8 mouse cellular contexts compared by ENCODE assay signal in the genomic region with DNA sequence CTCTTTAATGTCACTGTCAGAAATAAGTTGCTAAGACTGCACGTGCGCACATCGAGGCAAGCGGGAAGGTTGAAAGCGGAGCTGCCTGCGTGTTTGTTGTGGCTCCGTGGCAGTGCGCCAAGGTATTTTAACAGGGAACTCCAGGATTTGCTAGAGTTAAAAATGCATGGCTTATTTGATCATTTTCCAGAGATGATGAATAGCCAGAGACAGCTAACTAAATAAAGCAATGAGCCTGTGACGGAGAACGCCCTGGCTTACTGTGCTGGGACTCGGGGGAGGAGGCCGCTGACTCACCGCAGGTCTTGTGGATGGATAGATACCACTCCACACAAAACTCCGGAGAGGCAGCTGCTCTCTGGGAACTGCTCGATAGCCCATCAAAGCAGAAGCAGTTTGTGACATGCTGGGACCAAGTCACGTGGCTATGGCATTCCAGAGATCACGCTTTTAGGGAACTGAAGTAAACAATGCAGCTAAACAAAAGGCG. TPM values are rescaled to one million over a fixed set of nuclear protein-coding genes. Genes with fewer than 3 reads are reported as not detected.
DNase-seq lines count a peak whose midpoint lies in the region; ATAC-seq and TF ChIP-seq lines count a peak whose summit lies in the region.

No protein-coding gene starts in this region.

- H3K4me2 ChIP-seq in liver, embryonic 11.5 days: no peak overlapping the region
- peak overlapping the region; percentile 39 for H3K4me2 ChIP-seq in forebrain, postnatal 0 days (ENCODE audit: low read depth)

- H3K27ac ChIP-seq in liver, embryonic 11.5 days (ENCODE audit: low read depth, low read length): no peak overlapping the region
- no peak overlapping the region for H3K27ac ChIP-seq in forebrain, postnatal 0 days (ENCODE audit: low read depth, low read length)

- no peak overlapping the region for H3K4me3 ChIP-seq in liver, embryonic 11.5 days (ENCODE audit: low read depth, low read length)
- 0 out of 2 replicates have a peak overlapping the region, but pooled peaks have one; percentile 1 for H3K4me3 ChIP-seq in forebrain, postnatal 0 days (ENCODE audit: low read depth, low read length)

- WGBS in liver, embryonic 11.5 days: 47% methylated on average over 18 of the region's 18 CpGs
- 9% methylated on average over 18 of the region's 18 CpGs for WGBS in forebrain, postnatal 0 days

- no peak for ATAC-seq in liver, embryonic 11.5 days (replicated peaks; ENCODE audit: low FRiP score)
- peak; percentile 50 for ATAC-seq in forebrain, postnatal 0 days

- DNase-seq in cerebellum, postnatal 10 days: peak; percentile 50
- DNase-seq in cerebellum, adult 11 months: no peak
- peak; percentile 43 for DNase-seq in liver
- no peak for DNase-seq in liver, embryonic 11.5 days (ENCODE audit: low spot score)
- DNase-seq in forebrain, postnatal 0 days: peak; percentile 72
- DNase-seq in left cerebral cortex, postnatal 25 days (ENCODE audit: low spot score in 2 of 2): peak; percentile 55 to 85
- DNase-seq in right cerebral cortex, postnatal 10 days (ENCODE audit: low spot score in 2 of 2): peak; percentile 61 to 69
- no peak for DNase-seq in c-Kit-positive CD71-positive TER-119-positive erythroid progenitor cells, embryonic 14.5 days (ENCODE audit: low spot score)

- TF ChIP-seq CTCF in forebrain, postnatal 0 days (IDR thresholded peaks at IDR 0.05; ENCODE audit: low read depth): no peak

- no peaks in the 10 kb centered on the region for H3K36me3 ChIP-seq in liver, embryonic 11.5 days (ENCODE audit: control insufficient read depth, insufficient read depth, low read length)
- H3K36me3 ChIP-seq in forebrain, postnatal 0 days (ENCODE audit: insufficient read depth): no peaks in the 10 kb centered on the region

- intact Hi-C loops in left cerebral cortex, postnatal 25 days (cut with DNase I): loop anchor here (10.0 kb wide), 1 partner anchor 118 kb away; a partner anchor contains a TSS

- no peaks in the 10 kb centered on the region for H3K9me3 ChIP-seq in liver, embryonic 11.5 days (ENCODE audit: control insufficient read depth, low read length)
- no peaks in the 10 kb centered on the region for H3K9me3 ChIP-seq in forebrain, postnatal 0 days (ENCODE audit: low read length)

- no peaks in the 10 kb centered on the region for H3K4me1 ChIP-seq in liver, embryonic 11.5 days (replicated peaks; ENCODE audit: control insufficient read depth, insufficient read depth, low read length)
- peaks cover 9% of the 10 kb centered on the region; the same call in 1 of the 2 replicates for H3K4me1 ChIP-seq in forebrain, postnatal 0 days (ENCODE audit: insufficient read depth)

- H3K9ac ChIP-seq in liver, embryonic 11.5 days (ENCODE audit: low read depth, low read length): no peak overlapping the region
- peak overlapping the region; percentile 1; the same call in 1 of the 2 replicates for H3K9ac ChIP-seq in forebrain, postnatal 0 days

- H3K27me3 ChIP-seq in liver, embryonic 11.5 days (replicated peaks; ENCODE audit: control insufficient read depth, insufficient read depth, low read length): no peaks in the 10 kb centered on the region
- no peaks in the 10 kb centered on the region for H3K27me3 ChIP-seq in forebrain, postnatal 0 days (ENCODE audit: insufficient read depth, low read length)

RNA-seq across cellular contexts. Expression of a gene that starts 30.5 kb away (rescaled TPM):
- 0.60 and 0.89 TPM in 2 replicates for polyA plus RNA-seq in liver, embryonic 11.5 days (2014; fragmentation: Nextera tagmentation; extraction: Ambion mirVana)
- 0.38 TPM in 2 replicates for total RNA-seq in forebrain, postnatal 0 days (2014; rRNA removed)
- polyA plus RNA-seq in forebrain, postnatal 0 days (2015; fragmentation: Nextera tagmentation; extraction: Ambion mirVana): 1.1 and 1.2 TPM in 2 replicates
- total RNA-seq in left cerebral cortex, postnatal 25 days (2021): under 1 TPM; 0.69 to 0.71 TPM

Comparison
In these comparisons a context has a peak if more than half of its experiments do, and no peak if none do; other contexts are left out.
1. DNase-seq: peak in cerebellum, postnatal 10 days (2 of 2), liver (single experiment), forebrain, postnatal 0 days (single experiment), left cerebral cortex, postnatal 25 days (2 of 2) and right cerebral cortex, postnatal 10 days (2 of 2); none in cerebellum, adult 11 months (single experiment), liver, embryonic 11.5 days (single experiment) and c-Kit-positive CD71-positive TER-119-positive erythroid progenitor cells, embryonic 14.5 days (single experiment).